Mouse (Mus musculus) midbrain, postnatal 0 days (tissue): Measurements from ENCODE around the gene Rnd2. TPM values are rescaled to one million over a fixed set of nuclear protein-coding genes. Genes with fewer than 3 reads are reported as not detected.
"Not testable (repeated sequence)": the region's sequence is repeated elsewhere in the genome, so short reads cannot be mapped to it uniquely, and the experiment has no call there.

ENCODE experiments used
- ATAC-seq: fragments of 200-750 bp; cut with Nextera tagmentation; 2 replicates; pipeline ENCODE4 v1.8.0; 2017; ENCODE audit warnings: moderate number of reproducible peaks, mild to moderate bottlenecking, moderate TSS enrichment, moderate library complexity; ENCODE audit not compliant: low FRiP score
- DNase-seq: peaks from one replicate; pipeline ENCODE4 v3.0.0-alpha.2; 2015; ENCODE audit warnings: low spot score
- H3K27ac ChIP-seq: fragments of 300-500 bp; sonication (generic); 2 replicates; pipeline ENCODE4 v1.5.1; 2014; ENCODE audit warnings: low read depth, mild to moderate bottlenecking, low read length, mixed read lengths
- H3K27me3 ChIP-seq: fragments of 300-500 bp; sonication (generic); 2 replicates; pipeline ENCODE4 v1.6.1; 2014; ENCODE audit warnings: low read length, control low read depth, mixed read lengths; ENCODE audit not compliant: insufficient read depth
- H3K36me3 ChIP-seq: fragments of 300-500 bp; sonication (generic); 2 replicates; pipeline ENCODE4 v1.6.1; 2014; ENCODE audit warnings: low read length, control low read depth, mixed read lengths; ENCODE audit not compliant: insufficient read depth
- H3K4me1 ChIP-seq: fragments of 300-500 bp; sonication (generic); 2 replicates; pipeline ENCODE4 v1.6.1; 2014; ENCODE audit warnings: mild to moderate bottlenecking, control low read depth, antibody characterized with exemption, low read length, mixed read lengths; ENCODE audit not compliant: insufficient read depth
- H3K4me2 ChIP-seq: fragments of 300-500 bp; sonication (generic); 2 replicates; pipeline ENCODE4 v1.6.1; 2014; ENCODE audit warnings: low read depth, mild to moderate bottlenecking, low read length, mixed read lengths; ENCODE audit not compliant: poor library complexity, severe bottlenecking
- H3K4me3 ChIP-seq: fragments of 300-500 bp; sonication (generic); 2 replicates; pipeline ENCODE4 v1.5.1; 2014; ENCODE audit warnings: low read depth, mild to moderate bottlenecking, low read length, moderate library complexity
- H3K9ac ChIP-seq: fragments of 300-500 bp; sonication (generic); replicated peaks from 2 replicates; pipeline ENCODE4 v1.6.1; 2014; ENCODE audit warnings: mild to moderate bottlenecking, low read length, moderate library complexity, mixed read lengths; ENCODE audit not compliant: poor library complexity, severe bottlenecking
- H3K9me3 ChIP-seq: fragments of 300-500 bp; sonication (generic); 2 replicates; pipeline ENCODE4 v1.6.1; 2016; ENCODE audit warnings: low read length, control low read depth
- CTCF ChIP-seq: IDR thresholded peaks from 2 replicates; pipeline ENCODE4 v1.5.1; 2016; ENCODE audit warnings: antibody characterized with exemption, mild to moderate bottlenecking
- WGBS: fragments of 180-500 bp; shearing (Covaris S2); extraction: QIAGEN DNeasy Blood & Tissue Kit; methylation state at CpG from one replicate; pipeline ENCODE4 v1.1.7; 2014; 5-methylcytosine and 5-hydroxymethylcytosine counted together
- polyA plus RNA-seq: library from polyadenylated mRNA; unstranded; fragments of >200 nt; fragmentation: Nextera tagmentation; extraction: Ambion mirVana; gene quantifications from 2 replicates; pipeline ENCODE4 v1.2.1, GENCODE M21; 2015
- total RNA-seq: library from RNA; depleted of rRNA; stranded (reverse); fragments of >200 nt; gene quantifications from 2 replicates; pipeline ENCODE4 v1.2.3, GENCODE M21; 2014

Gene Rnd2
- total and polyA plus RNA-seq, 2 experiments from 2014 or later, result 90.5 to 104 TPM

DNA sequence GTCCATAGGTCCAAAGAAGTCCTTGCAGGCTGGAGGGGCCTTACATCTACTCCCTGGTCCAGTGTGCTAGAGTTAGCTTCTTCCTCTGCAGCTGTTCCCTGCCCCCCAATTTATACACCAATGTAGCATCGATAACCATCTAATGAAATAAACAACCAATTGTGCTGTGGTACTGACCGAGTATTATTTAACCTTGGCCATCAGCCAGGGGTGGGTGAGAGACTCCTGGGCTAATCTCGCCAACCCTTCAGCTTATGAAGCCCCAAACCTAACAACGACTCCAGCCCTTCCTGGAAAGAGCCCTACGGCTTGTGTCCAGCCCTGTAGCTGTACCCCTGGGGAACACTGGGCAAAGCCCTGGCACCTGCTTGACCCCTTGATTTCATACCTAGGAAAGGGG, 9.5 kb downstream of the Rnd2 start:
- no peak overlapping the region for H3K4me2 ChIP-seq
- H3K9ac ChIP-seq, result no peak overlapping the region
- no peak for TF ChIP-seq CTCF
- 0 out of 2 replicates have a peak, but pooled peaks cover 2% of the 10 kb centered on the region for H3K4me1 ChIP-seq
- no peak overlapping the region for H3K4me3 ChIP-seq
- no peak overlapping the region for H3K27ac ChIP-seq
- ATAC-seq (no peak), DNase-seq (no peak)
- H3K27me3 ChIP-seq, result no peaks in the 10 kb centered on the region
- H3K36me3 ChIP-seq, result peaks cover 7% of the 10 kb centered on the region; the same call in 1 of the 2 replicates
- H3K9me3 ChIP-seq, result no peaks in the 10 kb centered on the region
- WGBS, result 65% methylated on average over 5 of the region's 5 CpGs

- not testable (repeated sequence) for H3K36me3 ChIP-seq, H3K4me3 ChIP-seq, H3K9me3 ChIP-seq, H3K27ac ChIP-seq, DNase-seq, H3K9ac ChIP-seq, H3K27me3 ChIP-seq, ATAC-seq, H3K4me2 ChIP-seq, H3K4me1 ChIP-seq
- WGBS, result 73% methylated on average over 4 of the region's 4 CpGs
Measured at GRCm38 (mm10) chr11:101476361-101476760, 11.6 kb downstream of the Rnd2 start.

- Histone ChIP-seq H3K9ac (no peak overlapping the region), H3K27me3 (no peaks in the 10 kb centered on the region), H3K36me3 (0 out of 2 replicates have a peak, but pooled peaks cover under 1% of the 10 kb centered on the region), H3K4me1 (0 out of 2 replicates have a peak, but pooled peaks cover 2% of the 10 kb centered on the region), H3K4me2 (no peak overlapping the region), H3K27ac (no peak overlapping the region), H3K9me3 (no peaks in the 10 kb centered on the region), H3K4me3 (no peak overlapping the region)
- 0% methylated on average over 4 of the region's 4 CpGs for WGBS
- ATAC-seq (peak; percentile 55; the same call in 1 of the 2 replicates), DNase-seq (peak; percentile 90)
- TF ChIP-seq CTCF, result no peak
Measured at GRCm38 (mm10) chr11:101477194-101477551, 12.4 kb downstream of the Rnd2 start.

GRCm38 (mm10) chr11:101477552-101478211, 12.9 kb downstream of the Rnd2 start:
- TF ChIP-seq CTCF, result no peak
- ATAC-seq, result peak; percentile 62
- Histone ChIP-seq H3K9ac (no peak overlapping the region), H3K27ac (no peak overlapping the region), H3K4me2 (no peak overlapping the region), H3K27me3 (no peaks in the 10 kb centered on the region), H3K9me3 (no peaks in the 10 kb centered on the region), H3K4me1 (0 out of 2 replicates have a peak, but pooled peaks cover 2% of the 10 kb centered on the region), H3K36me3 (no peaks in the 10 kb centered on the region), H3K4me3 (no peak overlapping the region)
- DNase-seq, result peak; percentile 90
- 26% methylated on average over 10 of the region's 10 CpGs for WGBS

- H3K9ac ChIP-seq, result no peak overlapping the region
- DNase-seq, result peak; percentile 62
- TF ChIP-seq CTCF, result no peak
- no peak overlapping the region for H3K27ac ChIP-seq
- H3K27me3 ChIP-seq, result no peaks in the 10 kb centered on the region
- H3K4me3 ChIP-seq, result no peak overlapping the region
- peak overlapping the region; percentile 25; the same call in 1 of the 2 replicates for H3K4me2 ChIP-seq
- H3K4me1 ChIP-seq, result 0 out of 2 replicates have a peak, but pooled peaks cover 2% of the 10 kb centered on the region
- ATAC-seq, result no peak
- no peaks in the 10 kb centered on the region for H3K36me3 ChIP-seq
- no peaks in the 10 kb centered on the region for H3K9me3 ChIP-seq
- 5% methylated on average over 18 of the region's 18 CpGs for WGBS
Measured at GRCm38 (mm10) chr11:101479171-101479635, 14.4 kb downstream of the Rnd2 start.

GRCm38 (mm10) chr11:101480912-101481311, 16.1 kb downstream of the Rnd2 start:
- Histone ChIP-seq H3K27ac (no peak overlapping the region), H3K9ac (no peak overlapping the region), H3K36me3 (no peaks in the 10 kb centered on the region), H3K4me1 (0 out of 2 replicates have a peak, but pooled peaks cover 2% of the 10 kb centered on the region), H3K27me3 (no peaks in the 10 kb centered on the region), H3K4me3 (no peak overlapping the region), H3K9me3 (no peaks in the 10 kb centered on the region), H3K4me2 (no peak overlapping the region)
- ATAC-seq (no peak), DNase-seq (no peak)
- WGBS, result 77% methylated on average over 6 of the region's 6 CpGs
- no peak for TF ChIP-seq CTCF
